Mouse (Mus musculus) cerebellum, adult 2 months (tissue): ENCODE measurements around the gene Fut2. TPM values are rescaled to one million over a fixed set of nuclear protein-coding genes. Genes with fewer than 3 reads are reported as not detected.
A peak's percentile ranks its signal among the peaks of the same experiment; 100 is the strongest.

ENCODE experiments used
- DNase-seq, 2 experiments: peaks; one replicate each; pipeline ENCODE4 v3.0.0; 2021
- H3K27ac ChIP-seq: fragments of 200-500 bp; 2 replicates; pipeline ENCODE4 v1.5.1; 2012; ENCODE audit warnings: low read length, control low read depth, inconsistent platforms; ENCODE audit not compliant: insufficient read depth
- H3K27me3 ChIP-seq: fragments of 200-500 bp; 2 replicates; pipeline ENCODE4 v1.6.1; 2012; ENCODE audit warnings: inconsistent platforms, mild to moderate bottlenecking, low read length, moderate library complexity; ENCODE audit not compliant: control insufficient read depth, insufficient read depth
- H3K4me1 ChIP-seq: fragments of 200-500 bp; 2 replicates; pipeline ENCODE4 v1.6.1; 2011; ENCODE audit warnings: low read length; ENCODE audit not compliant: control insufficient read depth, insufficient read depth
- H3K4me3 ChIP-seq: fragments of 200-500 bp; replicated peaks from 2 replicates; pipeline ENCODE3; 2011; ENCODE audit warnings: mild to moderate bottlenecking, low read depth, low read length, control low read depth; ENCODE audit not compliant: insufficient read depth
- CTCF ChIP-seq: fragments of 200-500 bp; IDR thresholded peaks from 2 replicates; pipeline ENCODE4 v1.5.1; 2011; ENCODE audit warnings: low read depth, mild to moderate bottlenecking, control low read depth, low read length, moderate library complexity, borderline replicate concordance; ENCODE audit not compliant: insufficient read depth
- POLR2A ChIP-seq: fragments of 200-500 bp; IDR thresholded peaks from 2 replicates; pipeline ENCODE4 v1.6.1; 2011; ENCODE audit warnings: low read length, control low read depth, borderline replicate concordance; ENCODE audit not compliant: insufficient read depth
- WGBS: fragments of 180-500 bp; shearing (Covaris S2); methylation state at CpG from one replicate; pipeline ENCODE4 v1.1.7; 2018; 5-methylcytosine and 5-hydroxymethylcytosine counted together
- polyA plus RNA-seq: library from polyadenylated mRNA; depleted of rRNA; stranded (reverse); fragments of >200 nt; gene quantifications from 2 replicates; pipeline ENCODE4 v1.2.3, GENCODE M21; 2012

The Fut2 gene
- polyA plus RNA-seq, 1 experiment, result 1.4 TPM

GRCm38 (mm10) chr7:45700301-45701015 is 34.3 kb upstream of the Fut2 start:
- peak overlapping the region; percentile 67 for H3K4me3 ChIP-seq
- peak; percentile 83 to 87 for DNase-seq
- 2% methylated on average over 20 of the region's 20 CpGs for WGBS

DNA sequence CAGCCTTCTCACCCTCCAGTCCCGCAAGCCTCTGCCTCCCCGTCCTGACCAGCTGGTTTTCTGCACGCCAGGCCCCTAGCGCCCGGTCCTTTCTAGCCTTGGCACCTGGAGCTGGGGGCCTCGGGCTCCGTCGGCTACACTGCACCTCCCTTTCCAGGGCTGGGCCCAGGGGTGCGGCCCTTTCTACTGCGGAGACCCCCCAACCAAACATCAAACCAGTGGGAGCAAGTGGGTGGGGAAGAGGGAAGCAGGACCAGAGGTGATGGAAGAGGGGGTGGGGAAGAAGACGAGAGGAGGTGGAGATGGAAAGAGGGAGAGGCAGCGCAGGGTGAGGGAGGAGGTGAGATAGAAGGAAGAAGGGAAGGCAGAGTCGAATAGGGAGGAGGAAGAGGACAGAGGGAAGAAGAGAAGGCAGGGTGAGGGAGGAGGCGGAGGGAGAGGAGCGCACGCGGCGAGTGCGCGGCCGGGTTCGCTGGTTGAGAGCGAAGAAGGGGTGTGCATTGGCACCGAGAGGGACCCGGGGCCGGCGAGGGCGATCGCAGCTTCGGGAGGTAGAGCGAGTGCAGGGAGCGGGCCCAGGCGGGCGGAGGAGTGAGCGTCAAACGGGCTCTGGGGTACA is 33.4 kb upstream of the Fut2 start, which contains the start of gene Car11:
TSS of gene Car11 (plus strand) at position 321 of the 619 bp plus-strand sequence.
- DNase-seq, result peak; percentile 57 to 68
- TF ChIP-seq CTCF (no peak), POLR2A (peak; percentile 42; the same call in 1 of the 2 replicates)
- H3K4me3 ChIP-seq, result peak within 1 kb of the TSS; percentile 67
- no peaks in the 10 kb centered on the region for H3K27me3 ChIP-seq
- WGBS, result 1% methylated on average over 35 of the region's 36 CpGs
- H3K27ac ChIP-seq, result peak within 1 kb of the TSS; percentile 83
- H3K4me1 ChIP-seq, result peaks cover 10% of the 10 kb centered on the region

More at GRCm38 (mm10) chr7:45700301-45701015, 34.3 kb upstream of the Fut2 start:
- TF ChIP-seq POLR2A (peak; percentile 36; the same call in 1 of the 2 replicates), CTCF (no peak)
- peak overlapping the region; percentile 83 for H3K27ac ChIP-seq
- H3K27me3 ChIP-seq, result no peaks in the 10 kb centered on the region
- peaks cover 10% of the 10 kb centered on the region for H3K4me1 ChIP-seq

DNA sequence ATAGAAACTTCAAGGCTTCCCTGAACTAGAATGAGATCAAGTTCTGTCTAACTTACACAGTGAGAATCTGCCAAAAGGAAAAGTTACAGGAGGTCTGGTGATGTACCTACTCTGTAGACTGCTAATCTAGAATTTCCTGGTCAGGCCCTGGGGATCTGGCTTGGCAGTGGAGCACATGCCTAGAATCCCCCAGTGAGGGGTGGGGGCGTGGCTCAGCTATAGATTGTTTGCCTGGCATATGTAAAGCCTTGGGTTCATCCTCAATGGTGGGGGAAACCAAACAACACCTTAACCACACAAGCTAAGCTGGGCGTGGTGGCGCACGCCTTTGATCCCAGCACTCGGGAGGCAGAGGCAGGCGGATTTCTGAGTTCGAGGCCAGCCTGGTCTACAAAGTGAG is 31.7 kb upstream of the Fut2 start:
- Histone ChIP-seq H3K4me1 (peaks cover 6% of the 10 kb centered on the region), H3K27me3 (no peaks in the 10 kb centered on the region), H3K27ac (no peak overlapping the region), H3K4me3 (no peak overlapping the region)
- DNase-seq, result peak in 1 of 2 experiments; percentile 11
- TF ChIP-seq POLR2A, result no peak
- WGBS, result 89% methylated on average over 7 of the region's 7 CpGs

GRCm38 (mm10) chr7:45695098-45695497 is 28.9 kb upstream of the Fut2 start:
- DNase-seq, result no peak
- TF ChIP-seq POLR2A, result no peak
- TF ChIP-seq CTCF, result no peak
- H3K27ac ChIP-seq, result no peak overlapping the region
- H3K4me1 ChIP-seq, result peaks cover 4% of the 10 kb centered on the region
- H3K27me3 ChIP-seq, result no peaks in the 10 kb centered on the region
- no peak overlapping the region for H3K4me3 ChIP-seq
- 21% methylated on average over 6 of the region's 6 CpGs for WGBS

- 88% methylated on average over 50 of the region's 50 CpGs for WGBS
- TF ChIP-seq CTCF (no peak), POLR2A (no peak)
- DNase-seq, result no peak
Observed at GRCm38 (mm10) chr7:45693921-45694591, 27.9 kb upstream of the Fut2 start, which contains the start of gene Sec1. Gene Sec1, minus strand, starts transcription at chr7:45694402.

DNA sequence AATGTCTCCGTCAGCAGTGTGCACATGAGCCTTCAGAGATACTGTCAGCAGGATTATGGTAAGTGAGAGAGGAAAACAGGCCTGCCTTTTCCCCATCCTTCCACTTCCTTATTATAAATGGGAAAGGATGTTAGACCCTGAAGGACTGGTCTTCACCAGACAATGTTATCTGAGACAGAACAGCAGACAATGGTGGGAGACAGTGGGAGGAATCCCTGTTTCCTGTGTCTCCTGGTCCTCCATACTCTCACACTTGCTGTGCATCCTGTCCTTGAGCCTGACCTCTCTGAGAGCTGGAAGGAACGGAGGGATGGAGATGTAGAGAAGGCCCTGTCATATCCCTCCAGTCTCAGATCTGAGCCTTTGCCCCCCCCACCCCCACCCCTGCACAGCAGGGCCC is 26.2 kb upstream of the Fut2 start:
- Histone ChIP-seq H3K4me1 (no peaks in the 10 kb centered on the region), H3K27ac (no peak overlapping the region), H3K27me3 (no peaks in the 10 kb centered on the region), H3K4me3 (no peak overlapping the region)
- no peak for TF ChIP-seq POLR2A
- TF ChIP-seq CTCF, result no peak
- DNase-seq, result no peak
- 82% methylated on average over 2 of the region's 2 CpGs for WGBS

More at GRCm38 (mm10) chr7:45693921-45694591, 27.9 kb upstream of the Fut2 start, which contains the start of gene Sec1:
- H3K27me3 ChIP-seq, result no peaks in the 10 kb centered on the region
- H3K4me1 ChIP-seq, result peaks cover 4% of the 10 kb centered on the region
- no peak within 1 kb of the TSS for H3K4me3 ChIP-seq
- H3K27ac ChIP-seq, result no peak within 1 kb of the TSS

DNA sequence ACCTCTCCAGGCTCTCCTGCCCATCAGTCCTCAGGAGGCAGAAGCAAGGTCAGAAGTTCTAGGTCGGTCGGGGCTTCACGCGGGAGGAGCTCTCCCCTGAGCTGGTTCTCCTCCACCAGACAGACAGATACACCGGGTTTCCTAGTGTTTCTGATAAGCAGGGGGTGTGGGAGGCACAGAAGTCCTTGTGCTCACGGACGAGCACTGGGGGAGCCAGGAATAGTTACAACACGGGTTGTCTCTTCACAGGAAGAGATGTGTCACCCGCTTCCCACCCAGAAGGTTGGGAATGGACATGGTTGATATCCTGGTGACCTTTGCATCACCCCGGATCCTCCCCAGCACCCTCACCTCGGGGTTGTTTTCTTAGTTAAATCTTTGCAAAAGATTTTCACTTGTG is 23.6 kb upstream of the Fut2 start:
- Histone ChIP-seq H3K4me1 (no peaks in the 10 kb centered on the region), H3K4me3 (no peak overlapping the region), H3K27me3 (no peaks in the 10 kb centered on the region), H3K27ac (no peak overlapping the region)
- DNase-seq, result no peak
- no peak for TF ChIP-seq POLR2A
- TF ChIP-seq CTCF, result no peak
- 81% methylated on average over 11 of the region's 11 CpGs for WGBS
